Mouse (Mus musculus) spleen, adult 2 months (tissue): ENCODE measurements around the gene Ap2s1.
A peak's percentile ranks its signal among the peaks of the same experiment; 100 is the strongest.

ENCODE experiments used
- CTCF ChIP-seq: fragments of 200-500 bp; IDR thresholded peaks from 2 replicates; pipeline ENCODE4 v1.5.1; 2011; ENCODE audit warnings: mild to moderate bottlenecking, inconsistent platforms; ENCODE audit not compliant: insufficient read depth, insufficient read length, insufficient replicate concordance; ENCODE audit errors: extremely low read depth
- POLR2A ChIP-seq: fragments of 200-500 bp; IDR thresholded peaks from 2 replicates; pipeline ENCODE4 v1.6.1; 2011; ENCODE audit warnings: low read depth, low read length, inconsistent platforms

GRCm38 (mm10) chr7:16699042-16699441 is 39.2 kb upstream of the Ap2s1 start:
- TF ChIP-seq CTCF (peak; percentile 52; the same call in 1 of the 2 replicates), POLR2A (no peak)
